Mouse (Mus musculus) midbrain, postnatal 0 days (tissue): Measurements from ENCODE around the gene Znfx1. TPM values are rescaled to one million over a fixed set of nuclear protein-coding genes. Genes with fewer than 3 reads are reported as not detected.

Experiments
- ATAC-seq: fragments of 200-750 bp; cut with Nextera tagmentation; 2 replicates; pipeline ENCODE4 v1.8.0; 2017; ENCODE audit warnings: moderate number of reproducible peaks, mild to moderate bottlenecking, moderate TSS enrichment, moderate library complexity; ENCODE audit not compliant: low FRiP score
- DNase-seq: peaks from one replicate; pipeline ENCODE4 v3.0.0-alpha.2; 2015; ENCODE audit warnings: low spot score
- H3K27ac ChIP-seq: fragments of 300-500 bp; sonication (generic); 2 replicates; pipeline ENCODE4 v1.5.1; 2014; ENCODE audit warnings: low read depth, mild to moderate bottlenecking, low read length, mixed read lengths
- H3K27me3 ChIP-seq: fragments of 300-500 bp; sonication (generic); 2 replicates; pipeline ENCODE4 v1.6.1; 2014; ENCODE audit warnings: low read length, control low read depth, mixed read lengths; ENCODE audit not compliant: insufficient read depth
- H3K36me3 ChIP-seq: fragments of 300-500 bp; sonication (generic); 2 replicates; pipeline ENCODE4 v1.6.1; 2014; ENCODE audit warnings: low read length, control low read depth, mixed read lengths; ENCODE audit not compliant: insufficient read depth
- H3K4me1 ChIP-seq: fragments of 300-500 bp; sonication (generic); 2 replicates; pipeline ENCODE4 v1.6.1; 2014; ENCODE audit warnings: mild to moderate bottlenecking, control low read depth, antibody characterized with exemption, low read length, mixed read lengths; ENCODE audit not compliant: insufficient read depth
- H3K4me2 ChIP-seq: fragments of 300-500 bp; sonication (generic); 2 replicates; pipeline ENCODE4 v1.6.1; 2014; ENCODE audit warnings: low read depth, mild to moderate bottlenecking, low read length, mixed read lengths; ENCODE audit not compliant: poor library complexity, severe bottlenecking
- H3K4me3 ChIP-seq: fragments of 300-500 bp; sonication (generic); 2 replicates; pipeline ENCODE4 v1.5.1; 2014; ENCODE audit warnings: low read depth, mild to moderate bottlenecking, low read length, moderate library complexity
- H3K9ac ChIP-seq: fragments of 300-500 bp; sonication (generic); replicated peaks from 2 replicates; pipeline ENCODE4 v1.6.1; 2014; ENCODE audit warnings: mild to moderate bottlenecking, low read length, moderate library complexity, mixed read lengths; ENCODE audit not compliant: poor library complexity, severe bottlenecking
- H3K9me3 ChIP-seq: fragments of 300-500 bp; sonication (generic); 2 replicates; pipeline ENCODE4 v1.6.1; 2016; ENCODE audit warnings: low read length, control low read depth
- CTCF ChIP-seq: IDR thresholded peaks from 2 replicates; pipeline ENCODE4 v1.5.1; 2016; ENCODE audit warnings: antibody characterized with exemption, mild to moderate bottlenecking
- WGBS: fragments of 180-500 bp; shearing (Covaris S2); extraction: QIAGEN DNeasy Blood & Tissue Kit; methylation state at CpG from one replicate; pipeline ENCODE4 v1.1.7; 2014; 5-methylcytosine and 5-hydroxymethylcytosine counted together
- polyA plus RNA-seq: library from polyadenylated mRNA; unstranded; fragments of >200 nt; fragmentation: Nextera tagmentation; extraction: Ambion mirVana; gene quantifications from 2 replicates; pipeline ENCODE4 v1.2.1, GENCODE M21; 2015
- total RNA-seq: library from RNA; depleted of rRNA; stranded (reverse); fragments of >200 nt; gene quantifications from 2 replicates; pipeline ENCODE4 v1.2.3, GENCODE M21; 2014

The Znfx1 gene
- total and polyA plus RNA-seq, 2 experiments from 2014 or later, result 4.7 to 32.2 TPM

GRCm38 (mm10) chr2:167056210-167056941, 6.4 kb downstream of the Znfx1 start:
- 96% methylated on average over 15 of the region's 15 CpGs for WGBS

GRCm38 (mm10) chr2:167055386-167055785, 7.4 kb downstream of the Znfx1 start:
- ATAC-seq (no peak), DNase-seq (peak; percentile 63)
- Histone ChIP-seq H3K27ac (no peak overlapping the region), H3K4me2 (no peak overlapping the region), H3K27me3 (no peaks in the 10 kb centered on the region), H3K36me3 (peaks cover 32% of the 10 kb centered on the region), H3K9ac (no peak overlapping the region), H3K4me3 (no peak overlapping the region), H3K9me3 (no peaks in the 10 kb centered on the region), H3K4me1 (no peaks in the 10 kb centered on the region)
- no peak for TF ChIP-seq CTCF
- 75% methylated on average over 15 of the region's 15 CpGs for WGBS

More at GRCm38 (mm10) chr2:167056210-167056941, 6.4 kb downstream of the Znfx1 start:
- no peak for TF ChIP-seq CTCF
- Histone ChIP-seq H3K36me3 (peaks cover 30% of the 10 kb centered on the region), H3K9me3 (no peaks in the 10 kb centered on the region), H3K4me1 (0 out of 2 replicates have a peak, but pooled peaks cover 2% of the 10 kb centered on the region), H3K27ac (no peak overlapping the region), H3K27me3 (no peaks in the 10 kb centered on the region), H3K9ac (no peak overlapping the region), H3K4me2 (no peak overlapping the region), H3K4me3 (no peak overlapping the region)
- no peak for ATAC-seq
- DNase-seq, result no peak

- TF ChIP-seq CTCF, result no peak
- no peaks in the 10 kb centered on the region for H3K4me1 ChIP-seq
- peaks cover 47% of the 10 kb centered on the region for H3K36me3 ChIP-seq
- DNase-seq (peak; percentile 9), ATAC-seq (no peak)
- WGBS, result 48% methylated on average over 9 of the region's 9 CpGs
- no peaks in the 10 kb centered on the region for H3K27me3 ChIP-seq
- no peak overlapping the region; the same call in 1 of the 2 replicates for H3K9ac ChIP-seq
- no peaks in the 10 kb centered on the region for H3K9me3 ChIP-seq
- no peak overlapping the region for H3K4me3 ChIP-seq
- H3K4me2 ChIP-seq, result no peak overlapping the region
- no peak overlapping the region for H3K27ac ChIP-seq
Measured at GRCm38 (mm10) chr2:167053127-167053844, 9.5 kb downstream of the Znfx1 start.

- Histone ChIP-seq H3K27ac (no peak overlapping the region), H3K4me2 (no peak overlapping the region), H3K9ac (no peak overlapping the region), H3K4me3 (no peak overlapping the region), H3K9me3 (no peaks in the 10 kb centered on the region), H3K36me3 (peaks cover 49% of the 10 kb centered on the region), H3K4me1 (no peaks in the 10 kb centered on the region), H3K27me3 (no peaks in the 10 kb centered on the region)
- ATAC-seq, result no peak
- DNase-seq, result no peak
- TF ChIP-seq CTCF, result no peak
- 90% methylated on average over 8 of the region's 8 CpGs for WGBS
Measured at GRCm38 (mm10) chr2:167048698-167049358, 14.0 kb downstream of the Znfx1 start.

GRCm38 (mm10) chr2:167048223-167048622, 14.6 kb downstream of the Znfx1 start:
- WGBS, result 96% methylated on average over 10 of the region's 10 CpGs
- H3K27ac ChIP-seq, result no peak overlapping the region
- no peak overlapping the region for H3K4me2 ChIP-seq
- TF ChIP-seq CTCF, result no peak
- ATAC-seq (no peak), DNase-seq (no peak)
- no peak overlapping the region for H3K9ac ChIP-seq
- no peaks in the 10 kb centered on the region for H3K27me3 ChIP-seq
- H3K4me1 ChIP-seq, result no peaks in the 10 kb centered on the region
- H3K9me3 ChIP-seq, result no peaks in the 10 kb centered on the region
- peaks cover 52% of the 10 kb centered on the region for H3K36me3 ChIP-seq
- no peak overlapping the region for H3K4me3 ChIP-seq
